Mouse (Mus musculus) monocyte, adult 2 months (primary cell): ENCODE results near the gene Igf2bp1.
A peak's percentile ranks its signal among the peaks of the same experiment; 100 is the strongest.

Experiments used
- DNase-seq, 2 experiments: peaks; one replicate each; pipeline ENCODE4 v3.0.0; 2022; ENCODE audit warnings: low spot score in 2 of 2, low read depth in 1 of 2

Gene Igf2bp1

DNA sequence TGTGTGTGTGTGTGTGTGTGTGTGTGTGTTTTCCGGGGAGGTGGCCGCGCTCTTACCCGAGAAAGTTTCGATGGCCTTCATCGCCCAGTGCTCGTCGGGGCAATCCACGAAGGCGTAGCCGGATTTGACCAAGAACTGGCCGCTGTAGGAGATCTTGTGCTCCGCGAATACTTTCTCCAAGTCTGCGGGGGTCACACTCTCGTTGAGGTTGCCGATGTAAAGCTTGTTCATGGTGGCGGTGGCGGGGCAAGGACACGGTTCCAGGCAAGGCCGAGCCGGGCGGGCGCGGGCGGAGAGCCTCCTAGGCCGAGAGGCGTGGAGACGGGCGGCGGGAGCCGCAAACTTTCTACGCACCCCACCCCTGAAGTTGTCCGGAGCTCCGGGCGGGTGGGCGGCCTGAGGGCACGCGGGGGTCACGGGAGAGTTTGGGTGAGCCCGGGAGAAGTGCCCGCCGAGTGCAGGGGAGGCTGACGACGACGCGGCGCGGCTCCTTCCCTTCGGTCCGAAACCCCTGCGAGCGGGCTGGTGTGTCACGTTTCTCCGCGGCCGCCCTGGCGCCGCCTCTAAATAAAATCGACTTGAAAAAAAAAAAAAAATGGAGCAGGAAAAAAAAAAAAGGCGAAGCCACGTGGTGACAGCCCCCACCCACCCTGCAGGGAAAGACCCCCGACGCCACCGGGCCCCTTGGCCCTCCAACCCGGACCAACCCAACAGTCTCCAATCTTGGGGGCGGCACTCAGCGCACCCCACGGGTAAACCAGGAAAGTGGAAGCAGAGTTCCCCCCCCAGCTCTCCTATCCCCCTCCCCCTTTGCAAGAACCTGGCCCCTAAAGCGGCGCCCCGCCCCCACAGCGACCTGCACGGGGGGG lies at the start of gene Igf2bp1:
Gene Igf2bp1 (minus strand): TSS at position 538 of the 869 bp plus-strand sequence.
- peak in 1 of 2 experiments; percentile 16 for DNase-seq

GRCm38 (mm10) chr11:96050854-96051253 lies 45.1 kb upstream of the Igf2bp1 start:
- DNase-seq = no peak

GRCm38 (mm10) chr11:96049939-96050338 lies 44.2 kb upstream of the Igf2bp1 start:
- no peak for DNase-seq

GRCm38 (mm10) chr11:96047469-96048373 lies 42.0 kb upstream of the Igf2bp1 start:
- DNase-seq = no peak

GRCm38 (mm10) chr11:96046793-96047192 lies 41.1 kb upstream of the Igf2bp1 start:
- DNase-seq = no peak

DNA sequence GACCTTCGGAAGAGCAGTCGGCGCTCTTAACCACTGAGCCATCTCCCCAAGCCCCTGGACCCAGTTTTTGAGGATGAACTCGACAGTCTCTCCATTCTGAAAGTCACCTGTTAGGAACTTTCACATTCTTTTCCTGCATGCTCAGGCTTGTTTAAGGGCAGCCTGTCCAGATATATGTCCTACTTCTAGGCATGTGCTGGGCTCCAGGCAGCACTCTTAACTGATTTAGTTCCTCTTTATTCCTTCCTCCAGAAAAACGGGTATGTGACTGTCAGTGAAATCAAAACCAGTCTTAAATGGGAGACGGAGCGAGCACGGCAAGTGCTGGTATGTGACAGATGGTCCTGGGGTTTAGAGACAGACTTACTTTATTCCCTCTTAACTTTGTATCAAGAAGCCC lies 40.3 kb upstream of the Igf2bp1 start:
- DNase-seq = no peak

GRCm38 (mm10) chr11:96044803-96045567 lies 39.2 kb upstream of the Igf2bp1 start:
- no peak for DNase-seq

DNA sequence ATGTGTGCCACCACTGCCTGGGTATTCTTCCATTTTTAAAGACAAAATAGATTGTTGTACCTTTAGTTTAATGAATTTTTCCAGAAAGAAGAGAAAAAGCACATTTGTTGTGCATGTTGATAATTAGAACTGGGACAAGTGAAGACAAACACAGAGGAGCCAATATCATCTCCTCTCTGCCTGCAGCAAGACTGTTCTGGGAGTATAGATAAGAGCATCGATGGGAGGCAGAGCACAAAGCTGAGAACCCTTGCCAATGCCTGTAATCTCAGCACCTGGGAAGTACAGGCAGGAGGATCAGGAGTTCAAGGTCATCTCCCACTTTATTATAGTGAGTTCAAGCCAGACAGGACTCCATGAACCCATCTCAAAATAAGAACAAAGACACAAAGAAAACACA lies 32.8 kb upstream of the Igf2bp1 start:
- DNase-seq = no peak

DNA sequence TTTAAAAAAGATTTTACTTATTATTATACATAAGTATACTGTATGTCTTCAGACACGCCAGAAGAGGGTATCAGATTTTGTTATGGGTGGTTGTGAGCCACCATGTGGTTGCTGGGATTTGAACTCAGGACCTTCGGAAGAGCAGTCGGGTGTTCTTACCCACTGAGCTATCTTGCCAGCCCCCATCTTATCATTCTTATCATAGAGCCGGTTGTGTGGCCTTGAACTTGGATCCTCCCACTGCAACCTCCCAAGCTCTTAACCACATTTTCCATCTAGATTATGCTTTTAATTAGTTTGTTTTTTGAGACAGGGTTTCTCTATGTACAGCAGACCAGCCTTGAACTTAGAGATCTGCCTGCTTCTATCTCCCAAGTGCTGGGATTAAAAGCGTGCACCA lies 31.8 kb upstream of the Igf2bp1 start:
- DNase-seq = no peak

- peak in 1 of 2 experiments; percentile 6 for DNase-seq
Measured at GRCm38 (mm10) chr11:96035133-96035532, 29.4 kb upstream of the Igf2bp1 start.

DNA sequence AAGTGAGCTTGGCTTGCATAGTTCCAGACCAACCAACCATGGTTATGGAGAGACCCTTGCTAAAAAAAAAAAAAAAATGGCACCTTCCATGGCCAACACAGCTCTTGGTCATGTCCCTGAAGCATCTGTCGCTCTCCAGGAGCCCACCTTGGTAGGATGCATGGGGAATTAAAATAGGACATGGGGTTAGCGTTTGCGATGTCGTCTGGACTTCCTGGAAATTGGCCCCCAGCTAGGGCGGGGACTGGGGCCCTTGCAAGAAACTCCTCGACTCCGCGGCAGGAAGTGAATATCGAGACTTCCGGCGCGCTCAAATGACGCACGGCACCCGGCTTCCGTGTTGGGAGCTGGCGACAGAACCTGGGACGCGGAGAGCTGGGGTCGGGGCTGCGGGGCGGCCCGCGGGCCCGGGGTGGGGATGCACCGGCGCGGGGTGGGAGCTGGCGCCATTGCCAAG lies 28.9 kb upstream of the Igf2bp1 start, which contains the start of gene Snf8:
Gene Snf8 (plus strand): TSS at position 290 of the 457 bp plus-strand sequence.
- DNase-seq = peak; percentile 82 to 94

GRCm38 (mm10) chr11:96034116-96034515 lies 28.4 kb upstream of the Igf2bp1 start:
- no peak for DNase-seq

- DNase-seq = no peak
Measured at GRCm38 (mm10) chr11:96033264-96033663, 27.5 kb upstream of the Igf2bp1 start.

GRCm38 (mm10) chr11:96031701-96032100 lies 26.0 kb upstream of the Igf2bp1 start:
- no peak for DNase-seq

- DNase-seq = no peak
Measured at GRCm38 (mm10) chr11:96030571-96030970, 24.8 kb upstream of the Igf2bp1 start.

DNA sequence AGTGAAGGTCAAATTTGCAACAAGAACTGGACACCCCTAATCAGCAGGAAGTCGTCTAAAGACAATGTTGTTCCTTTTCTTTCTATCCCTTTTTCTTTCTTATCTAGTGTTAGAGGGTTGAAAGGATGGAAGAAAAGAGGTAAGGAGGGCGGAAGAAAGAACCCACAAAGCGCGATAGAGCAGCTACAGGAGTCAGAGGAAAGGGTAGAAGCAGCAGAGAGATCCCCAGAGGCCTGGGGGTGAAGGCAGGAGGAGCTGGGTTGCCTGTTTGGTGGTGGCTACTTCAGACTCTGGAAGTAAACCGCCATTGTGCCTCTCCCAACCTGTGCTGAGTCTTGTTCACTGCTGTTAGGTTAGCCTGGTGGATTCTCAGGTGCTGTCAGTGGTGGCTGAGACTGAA lies 22.4 kb upstream of the Igf2bp1 start:
- no peak for DNase-seq

DNA sequence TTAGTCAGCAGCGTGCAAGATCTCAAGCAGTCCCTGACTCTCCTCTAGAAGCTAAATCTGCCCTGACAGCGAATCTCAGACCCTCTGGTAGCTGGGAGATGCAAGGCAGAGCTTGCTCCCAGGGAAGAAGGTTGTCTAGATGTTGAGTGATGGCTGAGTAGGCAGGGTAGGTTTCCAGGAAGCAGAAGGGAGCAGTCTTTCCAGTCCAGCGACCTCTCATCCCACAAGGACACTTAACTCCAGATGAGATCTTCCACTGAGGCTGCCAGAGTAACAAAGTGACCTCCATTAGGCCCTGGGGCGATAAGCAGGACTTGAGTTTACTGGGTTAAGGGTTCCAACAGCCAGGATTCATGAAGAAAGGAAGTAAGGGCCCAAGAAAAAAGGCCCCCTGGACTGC lies 14.9 kb upstream of the Igf2bp1 start:
- DNase-seq = no peak

DNA sequence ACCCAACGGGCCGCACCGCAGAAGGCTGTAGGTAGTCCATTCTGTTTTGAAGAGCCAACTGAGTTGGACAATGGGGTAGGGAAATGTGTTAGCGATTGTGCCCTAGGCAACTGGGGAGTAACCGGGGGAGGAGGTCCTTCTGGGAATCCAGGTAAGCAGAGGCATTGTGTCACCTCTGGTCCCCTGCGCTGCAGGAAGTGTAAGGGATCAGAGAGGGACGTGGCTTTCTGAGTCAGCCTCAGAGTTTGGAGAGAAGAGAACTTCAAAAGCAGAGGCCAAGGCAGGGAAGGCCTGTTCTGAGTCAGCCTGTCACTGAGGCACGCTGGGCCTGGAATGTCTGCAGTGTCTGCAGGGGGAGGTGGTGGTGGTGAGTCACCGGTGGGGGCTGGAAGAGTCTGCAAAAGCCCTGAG lies 12.2 kb upstream of the Igf2bp1 start:
- DNase-seq = no peak

DNA sequence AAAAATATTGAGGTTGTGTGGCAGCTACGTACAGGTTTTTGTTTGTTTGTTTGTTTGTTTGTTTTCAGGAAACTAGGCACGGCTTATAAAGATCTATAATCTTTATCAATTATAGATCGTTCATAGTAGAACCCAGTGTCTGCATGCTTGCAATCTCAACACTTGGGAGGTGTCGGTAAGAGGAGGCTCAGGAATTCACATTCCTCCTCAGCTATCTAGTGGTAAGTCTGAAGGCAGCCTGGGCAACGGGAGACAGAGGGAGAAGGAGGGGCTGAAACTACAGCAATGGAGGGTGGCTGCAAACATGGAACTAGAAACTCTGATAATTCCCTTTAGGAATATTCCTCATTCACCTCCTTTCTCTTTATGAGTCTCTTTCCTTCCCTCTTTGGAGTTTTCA lies 9.7 kb upstream of the Igf2bp1 start:
- no peak for DNase-seq

DNA sequence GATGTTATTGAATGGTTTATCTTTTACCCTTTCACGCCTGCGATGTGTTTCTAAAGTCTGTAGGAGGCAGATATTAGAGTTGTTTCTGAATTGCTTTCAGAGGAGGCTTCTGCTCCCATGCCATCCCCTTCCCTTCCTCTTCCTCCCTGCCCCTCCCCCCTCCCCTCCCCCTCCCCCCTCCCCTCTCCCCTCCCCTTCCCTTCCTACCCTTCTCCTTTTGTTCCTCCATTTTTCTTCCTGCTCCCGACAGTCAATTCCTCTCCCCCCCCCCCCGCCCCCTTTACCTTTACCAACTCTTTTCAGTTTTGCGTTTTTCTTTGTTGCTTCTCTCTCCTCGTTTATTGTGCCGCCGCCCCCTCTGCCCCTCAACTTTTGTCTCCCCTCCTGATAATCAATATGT lies 6.2 kb upstream of the Igf2bp1 start:
- no peak for DNase-seq

DNA sequence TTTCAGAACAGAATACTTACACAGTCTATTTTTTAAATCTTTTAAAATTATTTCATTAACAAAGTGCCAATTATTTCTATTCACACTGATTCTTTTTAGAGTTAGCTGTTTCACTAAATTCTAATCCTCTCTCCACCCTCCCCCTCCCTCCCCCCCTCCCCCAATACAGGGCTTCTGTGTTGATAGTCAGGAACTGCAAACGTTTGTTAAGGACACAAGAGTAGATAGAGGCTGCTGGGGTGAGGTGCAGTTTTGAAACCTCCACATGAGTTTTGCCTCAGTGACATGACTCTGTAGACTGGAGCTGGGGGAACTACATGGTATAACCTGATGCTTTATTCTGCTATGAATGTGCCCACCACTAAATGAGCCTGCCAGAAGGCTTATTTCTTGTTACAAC lies 3.1 kb upstream of the Igf2bp1 start:
- DNase-seq = no peak
